Mouse (Mus musculus) testis, adult 2 months (tissue): ENCODE results near the gene Nme7. TPM values are rescaled to one million over a fixed set of nuclear protein-coding genes. Genes with fewer than 3 reads are reported as not detected.

Experiments
- H3K27ac ChIP-seq: fragments of 200-500 bp; 2 replicates; pipeline ENCODE4 v1.5.1; 2012; ENCODE audit warnings: low read depth, low read length; ENCODE audit not compliant: control insufficient read depth, insufficient read depth
- H3K27me3 ChIP-seq: fragments of 200-500 bp; 2 replicates; pipeline ENCODE4 v1.6.1; 2012; ENCODE audit warnings: mild to moderate bottlenecking, low read length, moderate library complexity; ENCODE audit not compliant: control insufficient read depth, insufficient read depth
- H3K36me3 ChIP-seq: fragments of 200-500 bp; 2 replicates; pipeline ENCODE4 v1.6.1; 2012; ENCODE audit warnings: mild to moderate bottlenecking, low read length; ENCODE audit not compliant: control insufficient read depth, insufficient read depth
- H3K4me1 ChIP-seq: fragments of 200-500 bp; 2 replicates; pipeline ENCODE4 v1.6.1; 2012; ENCODE audit warnings: low read length; ENCODE audit not compliant: control insufficient read depth, insufficient read depth
- H3K4me3 ChIP-seq: fragments of 200-500 bp; 2 replicates; pipeline ENCODE4 v1.5.1; 2012; ENCODE audit warnings: low read depth, mild to moderate bottlenecking, low read length, moderate library complexity, mixed read lengths; ENCODE audit not compliant: control insufficient read depth
- CTCF ChIP-seq: fragments of 200-500 bp; IDR thresholded peaks from 2 replicates; pipeline ENCODE4 v1.5.1; 2012; ENCODE audit warnings: low read depth, mild to moderate bottlenecking, inconsistent platforms, low read length, moderate library complexity; ENCODE audit not compliant: control insufficient read depth, insufficient read depth, insufficient replicate concordance
- POLR2A ChIP-seq: fragments of 200-500 bp; IDR thresholded peaks from 2 replicates; pipeline ENCODE4 v1.6.1; 2012; ENCODE audit warnings: low read depth, mild to moderate bottlenecking, inconsistent platforms, low read length, moderate library complexity; ENCODE audit not compliant: control insufficient read depth
- polyA plus RNA-seq: library from polyadenylated mRNA; depleted of rRNA; stranded (reverse); fragments of >200 nt; gene quantifications from 2 replicates; pipeline ENCODE4 v1.2.3, GENCODE M21; 2012

Gene Nme7
- polyA plus RNA-seq, 1 experiment: 42.8 TPM

DNA sequence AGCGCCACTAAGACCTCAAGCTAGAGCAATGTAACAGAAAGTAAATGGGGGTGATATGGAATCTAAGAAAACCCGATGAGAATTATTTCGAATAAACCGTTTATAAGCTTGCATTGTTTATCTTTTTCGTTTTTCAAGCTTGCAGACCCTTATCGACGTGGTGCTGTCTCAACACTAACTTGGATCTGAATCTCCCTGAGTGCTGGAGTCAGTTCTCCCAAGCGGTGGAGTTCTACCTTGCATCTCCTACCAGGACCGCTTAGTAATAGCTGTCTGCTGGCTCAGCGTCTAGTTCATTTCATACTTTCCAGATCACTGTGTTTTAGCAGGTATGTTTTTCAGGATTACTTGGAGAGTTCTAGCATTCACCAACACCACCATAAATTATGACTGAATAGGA lies 4.0 kb downstream of the Nme7 start:
- Histone ChIP-seq H3K27ac (peak overlapping the region; percentile 63; the same call in 1 of the 2 replicates), H3K4me3 (peak overlapping the region; percentile 96), H3K4me1 (no peaks in the 10 kb centered on the region), H3K36me3 (peaks cover 4% of the 10 kb centered on the region), H3K27me3 (no peaks in the 10 kb centered on the region)
- TF ChIP-seq CTCF (no peak), POLR2A (no peak)

DNA sequence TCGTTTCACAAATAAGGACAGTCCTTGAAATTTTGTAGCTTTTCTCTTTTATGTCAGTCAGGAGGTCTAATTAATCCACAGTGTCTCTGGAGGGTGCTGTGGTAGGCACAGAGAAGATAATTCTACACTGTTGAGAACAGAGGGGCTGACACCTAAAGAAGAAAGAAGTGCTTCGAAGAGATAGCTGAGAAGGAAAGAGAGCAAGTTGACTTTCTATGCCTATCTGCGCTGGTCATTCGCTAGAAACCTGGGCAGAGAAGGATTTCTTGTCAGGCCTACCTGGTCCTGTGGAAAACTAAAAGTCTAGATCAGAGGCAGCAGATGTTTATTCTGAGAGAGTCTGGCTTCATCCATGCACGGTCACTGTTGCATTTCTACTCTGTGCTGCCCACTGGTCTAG lies 10.2 kb downstream of the Nme7 start:
- no peak for TF ChIP-seq CTCF
- no peak for TF ChIP-seq POLR2A
- Histone ChIP-seq H3K27me3 (no peaks in the 10 kb centered on the region), H3K4me1 (no peaks in the 10 kb centered on the region; the same call in 1 of the 2 replicates), H3K27ac (no peak overlapping the region), H3K4me3 (no peak overlapping the region), H3K36me3 (peaks cover 2% of the 10 kb centered on the region)

DNA sequence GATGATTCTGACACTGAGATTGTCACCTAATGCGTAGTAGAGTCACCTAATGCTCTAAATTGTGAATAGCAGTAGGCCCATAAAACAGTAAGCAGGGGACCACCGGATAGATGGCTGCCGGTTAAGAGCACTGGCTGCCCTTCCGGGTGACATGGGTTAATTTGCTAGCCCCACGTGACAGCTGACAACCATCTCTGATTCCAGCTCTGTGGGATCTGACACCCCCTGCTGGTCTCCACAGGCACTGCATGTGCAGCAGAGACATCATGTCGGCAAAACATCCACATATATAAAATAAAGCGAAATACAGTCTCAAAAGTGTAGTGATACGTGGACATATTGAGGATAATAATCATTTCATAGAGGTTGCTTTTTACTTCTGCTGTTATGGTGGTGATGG lies 11.3 kb downstream of the Nme7 start:
- no peak overlapping the region for H3K27ac ChIP-seq
- peaks cover 2% of the 10 kb centered on the region for H3K4me1 ChIP-seq
- H3K4me3 ChIP-seq: peak overlapping the region; percentile 64
- peaks cover 2% of the 10 kb centered on the region for H3K36me3 ChIP-seq
- TF ChIP-seq POLR2A: no peak
- TF ChIP-seq CTCF: peak; percentile 79; the same call in 1 of the 2 replicates
- no peaks in the 10 kb centered on the region for H3K27me3 ChIP-seq

DNA sequence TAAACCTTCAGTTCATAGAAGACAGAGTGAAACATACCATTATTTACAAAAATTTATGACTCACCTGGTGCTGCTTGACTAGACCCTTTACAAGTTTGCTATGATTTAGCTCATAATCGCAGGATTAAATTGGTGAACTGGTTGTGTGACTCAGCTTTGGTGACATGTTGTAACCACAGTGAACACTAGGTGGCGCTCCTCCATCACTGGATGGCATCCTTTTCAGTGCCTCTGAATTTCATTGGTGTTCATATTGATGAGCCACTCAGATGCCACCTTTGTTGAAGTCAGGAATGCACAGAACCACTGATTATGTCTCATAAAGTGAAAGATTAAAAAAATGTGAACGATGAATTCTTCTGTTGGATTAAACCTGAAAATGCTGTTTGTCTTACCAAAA lies 12.8 kb downstream of the Nme7 start:
- TF ChIP-seq CTCF (peak; percentile 26; the same call in 1 of the 2 replicates), POLR2A (no peak)
- Histone ChIP-seq H3K27me3 (no peaks in the 10 kb centered on the region), H3K36me3 (peaks cover 2% of the 10 kb centered on the region; the same call in 1 of the 2 replicates), H3K4me1 (peaks cover 2% of the 10 kb centered on the region), H3K4me3 (no peak overlapping the region), H3K27ac (no peak overlapping the region)

DNA sequence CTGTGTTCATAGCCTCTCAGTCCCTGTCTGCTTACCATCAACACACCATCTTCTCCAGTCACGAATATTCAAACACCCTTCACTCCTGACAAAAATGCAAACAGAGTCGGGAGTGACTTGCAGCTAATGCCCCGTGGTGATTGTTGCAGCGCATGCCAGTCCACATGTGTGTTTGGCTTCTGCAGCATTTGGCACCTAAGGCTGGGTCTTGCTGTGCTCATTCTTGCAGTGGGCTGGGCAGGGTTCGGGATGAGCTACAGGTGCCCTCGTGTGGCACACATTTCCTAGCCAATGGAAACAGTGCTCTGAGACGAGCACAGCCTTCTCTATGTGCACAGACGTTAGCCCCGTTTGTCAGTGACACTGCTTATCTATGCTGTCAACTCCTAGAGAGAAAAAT lies 13.3 kb downstream of the Nme7 start:
- H3K36me3 ChIP-seq: peaks cover 2% of the 10 kb centered on the region; the same call in 1 of the 2 replicates
- no peak overlapping the region for H3K4me3 ChIP-seq
- peaks cover 2% of the 10 kb centered on the region for H3K4me1 ChIP-seq
- H3K27me3 ChIP-seq: no peaks in the 10 kb centered on the region
- H3K27ac ChIP-seq: no peak overlapping the region
- TF ChIP-seq CTCF (no peak), POLR2A (no peak)

DNA sequence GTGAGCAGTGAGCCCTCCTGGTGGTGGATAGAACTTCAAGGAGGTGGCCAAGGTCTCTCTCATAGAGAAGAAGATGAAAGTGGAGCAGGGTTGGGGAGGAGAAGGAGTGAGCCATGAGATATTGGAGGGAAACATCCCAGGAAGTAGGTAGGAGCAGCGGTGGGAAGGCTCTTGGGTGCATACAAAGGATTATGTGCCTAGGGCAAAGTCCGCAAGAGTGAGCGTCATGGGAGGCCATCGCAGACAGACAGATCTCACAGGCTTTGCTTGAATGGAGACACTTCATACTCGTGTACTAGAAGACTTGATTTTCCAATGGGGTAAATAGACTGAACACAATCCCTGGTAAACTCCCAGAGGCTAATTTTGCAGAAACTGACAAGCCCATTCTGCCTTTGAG lies 14.6 kb downstream of the Nme7 start:
- Histone ChIP-seq H3K27me3 (no peaks in the 10 kb centered on the region), H3K4me3 (no peak overlapping the region), H3K36me3 (no peaks in the 10 kb centered on the region; the same call in 1 of the 2 replicates), H3K27ac (no peak overlapping the region), H3K4me1 (peaks cover 2% of the 10 kb centered on the region)
- no peak for TF ChIP-seq CTCF
- TF ChIP-seq POLR2A: no peak

DNA sequence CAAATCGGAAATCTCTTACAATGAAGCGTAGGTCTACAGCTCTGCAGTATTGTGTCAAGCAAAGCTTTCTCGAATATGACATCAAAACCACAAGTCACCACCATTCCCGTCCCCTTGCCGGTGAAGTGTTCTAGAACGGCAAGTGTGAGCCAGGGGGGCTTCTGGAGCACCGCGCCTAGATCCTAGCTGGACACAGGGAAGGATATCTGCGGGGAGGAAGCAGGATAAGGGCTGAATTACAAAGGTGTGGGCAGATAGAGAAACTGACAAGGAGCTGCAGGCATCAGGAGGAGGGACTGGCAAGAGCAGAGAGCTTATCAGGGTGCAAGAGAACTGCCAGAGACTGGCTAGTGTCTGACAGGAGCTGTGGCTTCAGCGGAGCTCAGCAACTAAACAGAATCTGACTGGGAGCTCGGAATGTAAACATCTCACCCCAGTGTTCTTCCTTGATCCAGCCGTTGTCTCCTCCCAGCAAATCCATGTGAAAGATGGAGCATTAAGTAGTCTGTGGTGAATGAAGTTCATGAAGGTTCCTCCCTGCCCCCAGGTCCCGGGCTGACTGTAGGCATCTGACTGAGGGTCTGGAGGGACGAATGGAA lies 15.7 kb downstream of the Nme7 start:
- no peak overlapping the region for H3K27ac ChIP-seq
- no peaks in the 10 kb centered on the region for H3K36me3 ChIP-seq
- H3K4me1 ChIP-seq: peaks cover 2% of the 10 kb centered on the region
- H3K4me3 ChIP-seq: no peak overlapping the region
- TF ChIP-seq POLR2A: no peak
- TF ChIP-seq CTCF: no peak
- no peaks in the 10 kb centered on the region for H3K27me3 ChIP-seq

DNA sequence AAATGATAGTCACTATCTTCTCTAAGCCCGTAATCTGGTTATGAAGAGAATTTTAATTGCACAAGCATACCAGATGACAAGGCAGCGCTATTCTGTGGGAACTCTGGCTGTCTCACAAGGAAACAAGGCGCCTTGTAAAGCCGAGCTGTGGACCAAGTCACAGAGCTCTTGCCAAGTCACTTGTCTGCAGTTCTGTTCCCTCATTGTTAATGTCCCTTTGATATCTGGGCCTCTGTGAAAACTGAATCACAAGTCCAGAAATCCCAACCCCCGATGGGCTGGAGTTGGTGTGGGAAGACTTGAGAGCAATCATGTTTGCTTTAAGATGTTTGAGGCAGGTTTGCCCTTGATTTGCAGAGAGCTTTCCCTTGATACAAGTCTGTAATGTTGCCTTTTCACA lies 16.8 kb downstream of the Nme7 start:
- H3K27ac ChIP-seq: no peak overlapping the region
- H3K36me3 ChIP-seq: no peaks in the 10 kb centered on the region
- H3K27me3 ChIP-seq: no peaks in the 10 kb centered on the region
- no peak overlapping the region for H3K4me3 ChIP-seq
- no peak for TF ChIP-seq CTCF
- TF ChIP-seq POLR2A: no peak
- peaks cover 2% of the 10 kb centered on the region; the same call in 1 of the 2 replicates for H3K4me1 ChIP-seq
